Mouse (Mus musculus): Measurements from ENCODE around the gene Mta2. TPM values are rescaled to one million over a fixed set of nuclear protein-coding genes. Genes with fewer than 3 reads are reported as not detected.

Gene Mta2
- polyA plus RNA-seq, 1 experiment from 2014 or later = 81.8 TPM

DNA sequence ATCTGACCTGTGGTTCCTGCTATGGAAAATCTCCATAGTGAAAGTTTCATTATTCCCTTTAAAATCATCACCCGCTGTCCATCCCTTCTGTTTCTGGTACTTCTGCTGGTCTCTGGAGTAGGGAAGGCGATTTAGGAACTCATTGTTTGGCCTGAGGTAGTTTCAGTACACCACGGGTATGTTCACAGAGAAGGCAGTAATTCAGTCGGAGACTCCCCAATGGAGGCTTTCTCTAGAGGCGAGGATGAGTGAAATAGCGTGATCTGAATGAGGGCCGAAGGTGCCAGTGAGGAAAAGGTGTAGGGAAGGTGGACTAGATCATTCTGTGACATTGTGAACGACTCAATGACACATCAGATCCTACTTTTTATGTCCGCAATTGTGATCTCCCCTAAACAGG is 12.5 kb downstream of the Mta2 start:
- ATAC-seq = no peak

DNA sequence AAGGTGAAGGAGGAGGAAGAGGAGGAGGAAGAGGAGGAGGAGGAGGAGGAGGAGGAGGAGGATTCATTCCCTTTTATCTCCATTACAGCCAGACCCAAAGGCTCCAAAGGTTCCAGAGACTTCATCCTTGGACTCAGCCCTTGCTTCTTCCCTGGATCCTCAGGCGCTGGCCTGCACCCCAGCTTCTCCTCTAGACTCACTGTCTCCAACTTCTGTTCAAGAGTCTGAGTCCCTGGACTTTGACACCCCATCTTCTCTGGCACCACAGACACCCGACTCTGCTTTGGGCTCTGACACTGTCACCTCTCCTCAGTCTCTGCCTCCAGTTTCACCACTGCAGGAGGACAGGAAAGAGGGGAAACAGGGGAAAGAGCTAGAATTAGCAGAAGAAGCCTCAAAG is 20.6 kb downstream of the Mta2 start:
- H3K4me3 ChIP-seq (ENCODE audit: low read depth, low read length) = no peak overlapping the region
- peaks cover 32% of the 10 kb centered on the region for H3K36me3 ChIP-seq (ENCODE audit: insufficient read depth, low read length)
- H3K4me2 ChIP-seq (replicated peaks; ENCODE audit: low read depth, low read length) = no peak overlapping the region
- H3K27me3 ChIP-seq (replicated peaks; ENCODE audit: insufficient read depth, low read length) = no peaks in the 10 kb centered on the region
- H3K27ac ChIP-seq (ENCODE audit: low read length) = no peak overlapping the region
- 0 out of 2 replicates have a peak, but pooled peaks cover 4% of the 10 kb centered on the region for H3K4me1 ChIP-seq (ENCODE audit: insufficient read depth, low read depth, low read length)
- no peaks in the 10 kb centered on the region for H3K9me3 ChIP-seq (ENCODE audit: low read length)
- no peak for ATAC-seq
- WGBS = 79% methylated on average over 2 of the region's 2 CpGs
- TF ChIP-seq CTCF (IDR thresholded peaks at IDR 0.05) = no peak
- no peak overlapping the region for H3K9ac ChIP-seq (replicated peaks; ENCODE audit: low read depth)
- DNase-seq (ENCODE audit: low spot score) = no peak

More for the DNA sequence above, 12.5 kb downstream of the Mta2 start:
- peaks cover 5% of the 10 kb centered on the region; the same call in 1 of the 2 replicates for H3K4me1 ChIP-seq (ENCODE audit: insufficient read depth, low read depth, low read length)
- TF ChIP-seq EP300 (IDR thresholded peaks at IDR 0.05) = no peak
- no peak for TF ChIP-seq CTCF (IDR thresholded peaks at IDR 0.05)
- no peaks in the 10 kb centered on the region for H3K27me3 ChIP-seq (replicated peaks; ENCODE audit: insufficient read depth, low read length)
- DNase-seq (ENCODE audit: low spot score) = no peak
- H3K9ac ChIP-seq (replicated peaks; ENCODE audit: low read depth) = peak overlapping the region; percentile 58
- H3K9me3 ChIP-seq (ENCODE audit: low read length) = no peaks in the 10 kb centered on the region
- 5% methylated on average over 9 of the region's 9 CpGs for WGBS
- H3K27ac ChIP-seq (ENCODE audit: low read length) = peak overlapping the region; percentile 70
- H3K4me3 ChIP-seq (ENCODE audit: low read depth, low read length) = peak overlapping the region; percentile 64
- peaks cover 9% of the 10 kb centered on the region; the same call in 1 of the 2 replicates for H3K36me3 ChIP-seq (ENCODE audit: insufficient read depth, low read length)
- peak overlapping the region; percentile 82 for H3K4me2 ChIP-seq (replicated peaks; ENCODE audit: low read depth, low read length)

DNA sequence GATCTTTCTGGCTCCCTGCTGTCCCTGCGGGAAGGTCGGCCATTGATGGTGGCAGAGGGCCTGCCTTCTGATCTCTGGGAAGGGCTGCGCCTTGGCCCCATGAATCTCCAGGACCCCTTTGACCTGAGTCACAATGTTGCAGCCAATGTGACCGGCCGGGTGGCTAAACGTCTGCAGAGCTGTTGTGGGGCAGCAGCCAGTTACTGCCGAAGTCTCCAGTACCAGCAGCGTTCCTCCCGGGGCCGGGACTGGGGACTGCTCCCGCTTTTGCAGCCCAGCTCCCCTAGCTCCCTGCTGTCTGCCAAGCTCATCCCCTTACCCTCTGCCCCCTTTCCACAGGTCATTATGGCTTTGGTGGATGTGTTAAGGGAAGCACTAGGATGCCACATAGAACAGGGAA is 23.4 kb downstream of the Mta2 start:
- H3K9me3 ChIP-seq (ENCODE audit: low read length) = no peaks in the 10 kb centered on the region
- peak overlapping the region; percentile 98 for H3K27ac ChIP-seq (ENCODE audit: low read length)
- no peak for TF ChIP-seq EP300 (IDR thresholded peaks at IDR 0.05)
- no peak for TF ChIP-seq CTCF (IDR thresholded peaks at IDR 0.05)

DNA sequence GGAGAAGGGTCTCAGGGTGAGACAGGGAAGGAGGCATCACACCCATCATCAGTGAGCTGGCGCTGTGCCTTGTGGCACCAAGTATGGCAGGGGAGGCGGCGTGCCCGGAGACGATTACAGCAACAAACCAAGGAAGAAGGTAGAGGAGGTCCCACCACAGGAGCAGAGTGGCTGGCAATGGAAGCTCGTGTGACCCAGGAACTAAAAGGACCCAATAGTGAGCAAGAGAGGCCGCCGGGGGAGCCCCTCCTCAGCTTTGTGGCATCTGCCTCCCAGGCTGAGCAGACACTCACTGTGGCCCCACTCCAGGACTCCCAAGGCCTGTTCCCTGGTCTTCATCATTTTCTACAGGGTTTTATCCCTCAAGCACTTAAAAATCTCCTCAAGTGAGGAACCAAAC is 24.1 kb downstream of the Mta2 start:
- ATAC-seq = no peak
- H3K27me3 ChIP-seq (replicated peaks; ENCODE audit: insufficient read depth, low read length) = no peaks in the 10 kb centered on the region
- no peaks in the 10 kb centered on the region for H3K9me3 ChIP-seq (ENCODE audit: low read length)
- H3K27ac ChIP-seq (ENCODE audit: low read length) = peak overlapping the region; percentile 98
- TF ChIP-seq CTCF (IDR thresholded peaks at IDR 0.05) = no peak
- TF ChIP-seq EP300 (IDR thresholded peaks at IDR 0.05) = no peak
- peak overlapping the region; percentile 81; the same call in 1 of the 2 replicates for H3K9ac ChIP-seq (replicated peaks; ENCODE audit: low read depth)
- 53% methylated on average over 8 of the region's 8 CpGs for WGBS
- DNase-seq (ENCODE audit: low spot score) = peak; percentile 48
- peak overlapping the region; percentile 58 for H3K4me2 ChIP-seq (replicated peaks; ENCODE audit: low read depth, low read length)
- peaks cover 26% of the 10 kb centered on the region for H3K36me3 ChIP-seq (ENCODE audit: insufficient read depth, low read length)
- 0 out of 2 replicates have a peak, but pooled peaks cover 4% of the 10 kb centered on the region for H3K4me1 ChIP-seq (ENCODE audit: insufficient read depth, low read depth, low read length)
- H3K4me3 ChIP-seq (ENCODE audit: low read depth, low read length) = peak overlapping the region; percentile 64; the same call in 1 of the 2 replicates

More for the DNA sequence above, 23.4 kb downstream of the Mta2 start:
- Histone ChIP-seq H3K27me3 (replicated peaks; ENCODE audit: insufficient read depth, low read length) (no peaks in the 10 kb centered on the region), H3K36me3 (ENCODE audit: insufficient read depth, low read length) (peaks cover 27% of the 10 kb centered on the region), H3K9ac (replicated peaks; ENCODE audit: low read depth) (0 out of 2 replicates have a peak overlapping the region, but pooled peaks have one; percentile 81), H3K4me3 (ENCODE audit: low read depth, low read length) (no peak overlapping the region), H3K4me1 (ENCODE audit: insufficient read depth, low read depth, low read length) (0 out of 2 replicates have a peak, but pooled peaks cover 4% of the 10 kb centered on the region), H3K4me2 (replicated peaks; ENCODE audit: low read depth, low read length) (no peak overlapping the region)
- DNase-seq (ENCODE audit: low spot score) (no peak), ATAC-seq (no peak)
- 90% methylated on average over 11 of the region's 11 CpGs for WGBS

DNA sequence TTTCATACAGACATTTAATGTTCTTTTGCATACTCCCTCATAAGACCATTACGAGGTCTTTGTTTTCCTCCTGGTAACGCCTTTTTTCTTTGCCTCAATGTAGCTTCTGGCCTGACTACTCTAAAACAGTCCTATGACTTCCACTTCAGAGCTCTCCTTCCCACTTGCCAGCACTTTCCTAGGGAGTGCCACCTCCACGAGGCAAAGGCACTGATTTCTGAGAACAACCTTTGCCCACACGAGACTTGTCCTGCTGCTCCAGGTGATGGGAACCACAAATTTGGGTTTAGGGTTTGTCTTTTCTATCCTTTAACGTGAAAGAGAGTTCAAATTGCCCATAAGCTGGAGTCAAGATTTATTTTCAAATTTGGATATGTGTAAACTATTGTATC is 24.5 kb downstream of the Mta2 start:
- 13% methylated on average over 5 of the region's 5 CpGs for WGBS
- 0 out of 2 replicates have a peak, but pooled peaks cover 4% of the 10 kb centered on the region for H3K4me1 ChIP-seq (ENCODE audit: insufficient read depth, low read depth, low read length)
- peak overlapping the region; percentile 58 for H3K4me2 ChIP-seq (replicated peaks; ENCODE audit: low read depth, low read length)
- H3K27ac ChIP-seq (ENCODE audit: low read length) = peak overlapping the region; percentile 98
- H3K9ac ChIP-seq (replicated peaks; ENCODE audit: low read depth) = peak overlapping the region; percentile 81
- TF ChIP-seq EP300 (IDR thresholded peaks at IDR 0.05) (no peak), CTCF (IDR thresholded peaks at IDR 0.05) (no peak)
- peaks cover 31% of the 10 kb centered on the region for H3K36me3 ChIP-seq (ENCODE audit: insufficient read depth, low read length)
- ATAC-seq (peak; percentile 41), DNase-seq (ENCODE audit: low spot score) (peak; percentile 83)
- H3K9me3 ChIP-seq (ENCODE audit: low read length) = no peaks in the 10 kb centered on the region
- H3K27me3 ChIP-seq (replicated peaks; ENCODE audit: insufficient read depth, low read length) = no peaks in the 10 kb centered on the region
- H3K4me3 ChIP-seq (ENCODE audit: low read depth, low read length) = peak overlapping the region; percentile 64

DNA sequence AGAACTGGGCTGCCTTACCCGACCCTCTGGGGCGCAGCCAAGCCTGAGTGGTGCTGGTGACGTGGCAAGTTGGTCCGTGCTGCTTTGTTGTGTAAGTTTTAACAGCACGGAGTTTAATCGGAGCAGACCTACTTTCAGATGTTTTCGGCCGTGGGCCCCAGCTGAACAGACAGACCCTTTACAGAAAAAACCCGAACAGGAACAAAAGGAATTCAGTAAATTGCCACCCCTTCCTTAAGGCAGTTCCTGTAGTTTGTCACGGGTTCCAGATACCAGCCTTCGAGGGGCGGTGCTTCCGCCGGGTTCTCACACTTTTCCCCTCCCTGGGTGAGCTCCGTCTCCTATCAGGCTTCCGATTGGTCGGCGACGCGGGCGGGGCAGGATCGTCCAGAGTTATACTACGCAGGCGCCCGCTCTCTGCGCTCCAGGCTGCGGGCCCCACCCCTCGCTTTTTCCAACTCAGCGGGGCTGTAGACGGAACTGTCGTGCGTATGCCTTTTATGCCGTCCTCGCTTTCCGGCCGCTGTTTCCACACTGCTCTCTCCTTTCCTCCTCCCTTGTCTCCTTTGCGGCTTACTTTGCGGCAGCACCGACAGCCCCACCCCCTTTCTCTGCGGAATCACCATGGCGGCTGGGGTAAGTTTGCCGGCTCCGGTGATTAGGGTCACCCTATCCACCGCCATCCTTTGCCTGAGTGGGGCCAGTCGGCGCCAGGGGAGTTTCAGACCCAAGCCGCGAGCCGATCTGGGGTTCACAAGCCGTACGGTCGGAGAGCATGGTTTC is 25.1 kb downstream of the Mta2 start, which contains the start of gene Eef1g:
TSS of gene Eef1g (plus strand) at position 452 of the 783 bp plus-strand sequence.
- 0 out of 2 replicates have a peak, but pooled peaks cover 4% of the 10 kb centered on the region for H3K4me1 ChIP-seq (ENCODE audit: insufficient read depth, low read depth, low read length)
- H3K9me3 ChIP-seq (ENCODE audit: low read length) = no peaks in the 10 kb centered on the region
- peak; percentile 100 for DNase-seq (ENCODE audit: low spot score)
- peaks cover 34% of the 10 kb centered on the region for H3K36me3 ChIP-seq (ENCODE audit: insufficient read depth, low read length)
- WGBS = under 1% methylated on average over 50 of the region's 52 CpGs
- peak; percentile 99 for ATAC-seq
- H3K4me2 ChIP-seq (replicated peaks; ENCODE audit: low read depth, low read length) = peak within 1 kb of the TSS; percentile 82
- TF ChIP-seq CTCF (IDR thresholded peaks at IDR 0.05) (no peak), EP300 (IDR thresholded peaks at IDR 0.05) (peak; percentile 88)
- H3K27ac ChIP-seq (ENCODE audit: low read length) = peak within 1 kb of the TSS; percentile 98
- H3K27me3 ChIP-seq (replicated peaks; ENCODE audit: insufficient read depth, low read length) = no peaks in the 10 kb centered on the region
- H3K9ac ChIP-seq (replicated peaks; ENCODE audit: low read depth) = peak within 1 kb of the TSS; percentile 83
- H3K4me3 ChIP-seq (ENCODE audit: low read depth, low read length) = peak within 1 kb of the TSS; percentile 64

Data from lung, postnatal 0 days (tissue).